Mouse (Mus musculus): ENCODE measurements around the gene Smndc1. TPM values are rescaled to one million over a fixed set of nuclear protein-coding genes. Genes with fewer than 3 reads are reported as not detected.

Gene Smndc1
- polyA plus RNA-seq, 1 experiment, result 26.1 TPM

GRCm38 (mm10) chr19:53427817-53428216 lies 37.4 kb upstream of the Smndc1 start:
- peaks cover 65% of the 10 kb centered on the region for H3K4me1 ChIP-seq (ENCODE audit: control insufficient read depth, insufficient read depth, low read length)
- H3K4me3 ChIP-seq (replicated peaks; ENCODE audit: insufficient read depth, low read depth, low read length), result no peak overlapping the region
- no peaks in the 10 kb centered on the region for H3K27me3 ChIP-seq (ENCODE audit: control insufficient read depth, insufficient read depth, low read length)
- no peak overlapping the region for H3K27ac ChIP-seq (ENCODE audit: insufficient read depth, low read length)
- WGBS, result 44% methylated on average over 8 of the region's 8 CpGs
- no peak for TF ChIP-seq CTCF (IDR thresholded peaks at IDR 0.05; ENCODE audit: borderline replicate concordance, insufficient read depth, low read depth, low read length)
- TF ChIP-seq POLR2A (IDR thresholded peaks at IDR 0.05; ENCODE audit: borderline replicate concordance, insufficient read depth, low read length), result no peak
- no peak for DNase-seq

- 54% methylated on average over 7 of the region's 7 CpGs for WGBS
- no peak for DNase-seq
- no peaks in the 10 kb centered on the region for H3K27me3 ChIP-seq (ENCODE audit: control insufficient read depth, insufficient read depth, low read length)
- no peak overlapping the region for H3K4me3 ChIP-seq (replicated peaks; ENCODE audit: insufficient read depth, low read depth, low read length)
- TF ChIP-seq POLR2A (IDR thresholded peaks at IDR 0.05; ENCODE audit: borderline replicate concordance, insufficient read depth, low read length), result no peak
- no peak for TF ChIP-seq CTCF (IDR thresholded peaks at IDR 0.05; ENCODE audit: borderline replicate concordance, insufficient read depth, low read depth, low read length)
- H3K4me1 ChIP-seq (ENCODE audit: control insufficient read depth, insufficient read depth, low read length), result peaks cover 62% of the 10 kb centered on the region
- no peak overlapping the region for H3K27ac ChIP-seq (ENCODE audit: insufficient read depth, low read length)
Measured at GRCm38 (mm10) chr19:53427346-53427745, 37.0 kb upstream of the Smndc1 start.

- no peak for DNase-seq
- no peaks in the 10 kb centered on the region for H3K27me3 ChIP-seq (ENCODE audit: control insufficient read depth, insufficient read depth, low read length)
- H3K4me1 ChIP-seq (ENCODE audit: control insufficient read depth, insufficient read depth, low read length), result peaks cover 57% of the 10 kb centered on the region
- no peak overlapping the region for H3K27ac ChIP-seq (ENCODE audit: insufficient read depth, low read length)
- TF ChIP-seq CTCF (IDR thresholded peaks at IDR 0.05; ENCODE audit: borderline replicate concordance, insufficient read depth, low read depth, low read length) (no peak), POLR2A (IDR thresholded peaks at IDR 0.05; ENCODE audit: borderline replicate concordance, insufficient read depth, low read length) (no peak)
- H3K4me3 ChIP-seq (replicated peaks; ENCODE audit: insufficient read depth, low read depth, low read length), result no peak overlapping the region
- 91% methylated on average over 8 of the region's 8 CpGs for WGBS
Measured at GRCm38 (mm10) chr19:53425824-53426223, 35.4 kb upstream of the Smndc1 start.

- H3K27ac ChIP-seq (ENCODE audit: insufficient read depth, low read length), result no peak overlapping the region
- WGBS, result 72% methylated on average over 18 of the region's 18 CpGs
- no peak overlapping the region for H3K4me3 ChIP-seq (replicated peaks; ENCODE audit: insufficient read depth, low read depth, low read length)
- DNase-seq, result no peak
- TF ChIP-seq POLR2A (IDR thresholded peaks at IDR 0.05; ENCODE audit: borderline replicate concordance, insufficient read depth, low read length), result no peak
- no peak for TF ChIP-seq CTCF (IDR thresholded peaks at IDR 0.05; ENCODE audit: borderline replicate concordance, insufficient read depth, low read depth, low read length)
- no peaks in the 10 kb centered on the region for H3K27me3 ChIP-seq (ENCODE audit: control insufficient read depth, insufficient read depth, low read length)
- H3K4me1 ChIP-seq (ENCODE audit: control insufficient read depth, insufficient read depth, low read length), result peaks cover 48% of the 10 kb centered on the region
Measured at GRCm38 (mm10) chr19:53424629-53425028, 34.3 kb upstream of the Smndc1 start.

- DNase-seq, result no peak
- peaks cover 41% of the 10 kb centered on the region for H3K4me1 ChIP-seq (ENCODE audit: control insufficient read depth, insufficient read depth, low read length)
- no peak overlapping the region for H3K4me3 ChIP-seq (replicated peaks; ENCODE audit: insufficient read depth, low read depth, low read length)
- H3K27ac ChIP-seq (ENCODE audit: insufficient read depth, low read length), result no peak overlapping the region
- 89% methylated on average over 17 of the region's 17 CpGs for WGBS
- H3K27me3 ChIP-seq (ENCODE audit: control insufficient read depth, insufficient read depth, low read length), result no peaks in the 10 kb centered on the region
- no peak for TF ChIP-seq CTCF (IDR thresholded peaks at IDR 0.05; ENCODE audit: borderline replicate concordance, insufficient read depth, low read depth, low read length)
- TF ChIP-seq POLR2A (IDR thresholded peaks at IDR 0.05; ENCODE audit: borderline replicate concordance, insufficient read depth, low read length), result no peak
Measured at GRCm38 (mm10) chr19:53423816-53424465, 33.6 kb upstream of the Smndc1 start.

- H3K4me1 ChIP-seq (ENCODE audit: control insufficient read depth, insufficient read depth, low read length), result peaks cover 35% of the 10 kb centered on the region
- 46% methylated on average over 19 of the region's 19 CpGs for WGBS
Measured at GRCm38 (mm10) chr19:53423341-53423753, 33.0 kb upstream of the Smndc1 start.

GRCm38 (mm10) chr19:53422358-53423308 lies 32.3 kb upstream of the Smndc1 start:
- no peak for DNase-seq
- WGBS, result 54% methylated on average over 18 of the region's 18 CpGs
- no peak for TF ChIP-seq POLR2A (IDR thresholded peaks at IDR 0.05; ENCODE audit: borderline replicate concordance, insufficient read depth, low read length)
- TF ChIP-seq CTCF (IDR thresholded peaks at IDR 0.05; ENCODE audit: borderline replicate concordance, insufficient read depth, low read depth, low read length), result peak; percentile 43; the same call in 1 of the 2 replicates
- Histone ChIP-seq H3K4me1 (ENCODE audit: control insufficient read depth, insufficient read depth, low read length) (peaks cover 29% of the 10 kb centered on the region), H3K4me3 (replicated peaks; ENCODE audit: insufficient read depth, low read depth, low read length) (no peak overlapping the region), H3K27me3 (ENCODE audit: control insufficient read depth, insufficient read depth, low read length) (no peaks in the 10 kb centered on the region), H3K27ac (ENCODE audit: insufficient read depth, low read length) (no peak overlapping the region)

More at GRCm38 (mm10) chr19:53423341-53423753, 33.0 kb upstream of the Smndc1 start:
- Histone ChIP-seq H3K4me3 (replicated peaks; ENCODE audit: insufficient read depth, low read depth, low read length) (no peak overlapping the region), H3K27me3 (ENCODE audit: control insufficient read depth, insufficient read depth, low read length) (no peaks in the 10 kb centered on the region), H3K27ac (ENCODE audit: insufficient read depth, low read length) (no peak overlapping the region)
- TF ChIP-seq CTCF (IDR thresholded peaks at IDR 0.05; ENCODE audit: borderline replicate concordance, insufficient read depth, low read depth, low read length) (no peak), POLR2A (IDR thresholded peaks at IDR 0.05; ENCODE audit: borderline replicate concordance, insufficient read depth, low read length) (no peak)
- no peak for DNase-seq

Data from cerebellum, adult 2 months (tissue).